Mouse (Mus musculus) kidney, adult 9 months (tissue): ENCODE data around the gene Gm14409.
"Not testable (repeated sequence)": the region's sequence is repeated elsewhere in the genome, so short reads cannot be mapped to it uniquely, and the experiment has no call there.

Experiments
- DNase-seq: peaks from one replicate; pipeline ENCODE4 v3.0.0; 2022

The Gm14409 gene

GRCm38 (mm10) chr2:177266936-177267335 lies at the start of gene Gm14409:
Gene Gm14409, minus strand, starts transcription at chr2:177267036.
- DNase-seq = not testable (repeated sequence)

GRCm38 (mm10) chr2:177309627-177310026 lies 42.8 kb upstream of the Gm14409 start:
- DNase-seq = not testable (repeated sequence)

GRCm38 (mm10) chr2:177304980-177305379 lies 38.1 kb upstream of the Gm14409 start:
- not testable (repeated sequence) for DNase-seq

GRCm38 (mm10) chr2:177283701-177284100 lies 16.9 kb upstream of the Gm14409 start:
- DNase-seq = not testable (repeated sequence)

- DNase-seq = not testable (repeated sequence)
Observed at GRCm38 (mm10) chr2:177277754-177278153, 10.9 kb upstream of the Gm14409 start.

GRCm38 (mm10) chr2:177272237-177272636 lies 5.4 kb upstream of the Gm14409 start:
- not testable (repeated sequence) for DNase-seq

- DNase-seq = not testable (repeated sequence)
Observed at GRCm38 (mm10) chr2:177247449-177247848, 19.4 kb downstream of the Gm14409 start.

- not testable (repeated sequence) for DNase-seq
Observed at GRCm38 (mm10) chr2:177230461-177230860, 36.4 kb downstream of the Gm14409 start.
